Comparison of ENCODE assay signal across 11 mouse cellular contexts in genomic region chr14:121735678-121736077, GRCm38 (mm10).
DNase-seq lines count a peak whose midpoint lies in the region; ATAC-seq and TF ChIP-seq lines count a peak whose summit lies in the region.
"Had no signal": no experiment of that assay in that cellular context is flagged by ENCODE, and none has a peak within 500 bp of the region (broad histone marks: within the 10 kb centered on the region; RNA-seq: fewer than 3 reads in every experiment).

No protein-coding gene starts in this region.

- no peaks in the 10 kb centered on the region for H3K9me3 ChIP-seq in forebrain, embryonic 15.5 days
- H3K9me3 ChIP-seq in forebrain, embryonic 14.5 days (replicated peaks; ENCODE audit: control insufficient read depth, low read length) = no peaks in the 10 kb centered on the region
- no peaks in the 10 kb centered on the region for H3K9me3 ChIP-seq in liver, embryonic 14.5 days (ENCODE audit: control insufficient read depth, low read length)
- no peaks in the 10 kb centered on the region for H3K9me3 ChIP-seq in CH12.LX (replicated peaks; ENCODE audit: low read length)
- H3K9me3 ChIP-seq: limb, embryonic 12.5 days had no signal

- 0 out of 2 replicates have a peak overlapping the region, but pooled peaks have one; percentile 35 for H3K4me2 ChIP-seq in forebrain, embryonic 15.5 days (replicated peaks)
- H3K4me2 ChIP-seq in forebrain, embryonic 14.5 days (ENCODE audit: low read length) = no peak overlapping the region
- no peak overlapping the region for H3K4me2 ChIP-seq in liver, embryonic 14.5 days (ENCODE audit: low read depth)
- H3K4me2 ChIP-seq in CH12.LX (ENCODE audit: insufficient read depth, low read depth, poor library complexity, severe bottlenecking) = no peak overlapping the region
- H3K4me2 ChIP-seq: limb, embryonic 12.5 days had no signal

- TF ChIP-seq CTCF in liver, embryonic 14.5 days (IDR thresholded peaks at IDR 0.05; ENCODE audit: low read depth) = peak; percentile 65
- TF ChIP-seq CTCF in CH12.LX (conservative IDR thresholded peaks at IDR 0.05 in 1 of 2, IDR thresholded peaks at IDR 0.05 in 1 of 2; ENCODE audit: low read depth in 2 of 2, low read length in 2 of 2) = peak; percentile 61 to 79

- 60% methylated on average over 7 of the region's 7 CpGs for WGBS in forebrain, embryonic 15.5 days
- WGBS in forebrain, embryonic 14.5 days = 67% methylated on average over 7 of the region's 7 CpGs
- 59% methylated on average over 7 of the region's 7 CpGs for WGBS in liver, embryonic 14.5 days (ENCODE audit: insufficient replicate concordance)

- no peak for TF ChIP-seq EP300 in liver, embryonic 14.5 days (IDR thresholded peaks at IDR 0.05; ENCODE audit: low read depth)
- TF ChIP-seq EP300 in CH12.LX (IDR thresholded peaks at IDR 0.05; ENCODE audit: low read length) = no peak

- in situ Hi-C loops in CH12.LX (cut with MboI; ENCODE audit: low pct_ligation_motif_present, low pct_unique_long_range_greater_than_20kb, low sequenced_read_pairs) = no loop called here

- H3K27ac ChIP-seq in forebrain, embryonic 15.5 days (replicated peaks) = no peak overlapping the region
- no peak overlapping the region for H3K27ac ChIP-seq in forebrain, embryonic 14.5 days (ENCODE audit: low read depth, low read length)
- no peak overlapping the region for H3K27ac ChIP-seq in liver, embryonic 14.5 days
- no peak overlapping the region for H3K27ac ChIP-seq in CH12.LX (ENCODE audit: insufficient read depth, low read depth)
- H3K27ac ChIP-seq: limb, embryonic 12.5 days had no signal

- peak; percentile 71 for TF ChIP-seq RAD21 in CH12.LX (IDR thresholded peaks at IDR 0.05; ENCODE audit: low read depth, low read length)

- no peaks in the 10 kb centered on the region for H3K27me3 ChIP-seq in forebrain, embryonic 15.5 days
- H3K27me3 ChIP-seq in forebrain, embryonic 14.5 days (replicated peaks; ENCODE audit: control insufficient read depth, insufficient read depth, low read length) = no peaks in the 10 kb centered on the region
- H3K27me3 ChIP-seq in liver, embryonic 14.5 days (ENCODE audit: control insufficient read depth, insufficient read depth, low read length) = no peaks in the 10 kb centered on the region
- H3K27me3 ChIP-seq in CH12.LX (replicated peaks) = no peaks in the 10 kb centered on the region

- H3K4me1 ChIP-seq in forebrain, embryonic 15.5 days = peaks cover 19% of the 10 kb centered on the region
- H3K4me1 ChIP-seq in forebrain, embryonic 14.5 days (ENCODE audit: control insufficient read depth, insufficient read depth, low read length) = 0 out of 2 replicates have a peak, but pooled peaks cover 2% of the 10 kb centered on the region
- peaks cover 0 to 11% of the 10 kb centered on the region in 2 experiments; a peak in 2 of 4 replicates for H3K4me1 ChIP-seq in liver, embryonic 14.5 days (replicated peaks; ENCODE audit: control insufficient read depth in 2 of 2, insufficient read depth in 2 of 2, low read length in 1 of 2)
- H3K4me1 ChIP-seq in CH12.LX (ENCODE audit: control insufficient read depth in 1 of 2, insufficient read depth in 2 of 2) = peaks cover 19 to 43% of the 10 kb centered on the region in 2 experiments
- H3K4me1 ChIP-seq: limb, embryonic 12.5 days had no signal

- H3K9ac ChIP-seq in forebrain, embryonic 15.5 days (replicated peaks) = no peak overlapping the region
- H3K9ac ChIP-seq in forebrain, embryonic 14.5 days (ENCODE audit: low read length) = no peak overlapping the region
- no peak overlapping the region for H3K9ac ChIP-seq in liver, embryonic 14.5 days (replicated peaks)
- no peak overlapping the region for H3K9ac ChIP-seq in CH12.LX (ENCODE audit: insufficient read depth, low read depth)
- H3K9ac ChIP-seq: limb, embryonic 12.5 days had no signal

- H3K4me3 ChIP-seq in forebrain, embryonic 15.5 days = no peak overlapping the region
- no peak overlapping the region for H3K4me3 ChIP-seq in forebrain, embryonic 14.5 days (ENCODE audit: low read depth, low read length)
- no peak overlapping the region for H3K4me3 ChIP-seq in liver, embryonic 14.5 days (ENCODE audit: insufficient read depth in 1 of 2, low read depth in 2 of 2, low read length in 2 of 2)
- no peak overlapping the region for H3K4me3 ChIP-seq in CH12.LX (replicated peaks in 1 of 3; ENCODE audit: low read depth in 2 of 3, low read length in 2 of 3, poor library complexity in 1 of 3)
- H3K4me3 ChIP-seq: limb, embryonic 12.5 days had no signal

- ATAC-seq in forebrain, embryonic 15.5 days (replicated peaks) = no peak
- ATAC-seq in forebrain, embryonic 14.5 days = no peak
- no peak for ATAC-seq in liver, embryonic 14.5 days (ENCODE audit: insufficient read depth)
- 0 out of 2 replicates have a peak, but pooled peaks have one; percentile 23 for ATAC-seq in common myeloid progenitor, adult 5-6 weeks (replicated peaks; ENCODE audit: low read depth, poor library complexity, severe bottlenecking)
- no peak for ATAC-seq in frontal cortex, adult (ENCODE audit: low TSS enrichment)

- H3K36me3 ChIP-seq in forebrain, embryonic 15.5 days = no peaks in the 10 kb centered on the region
- H3K36me3 ChIP-seq in forebrain, embryonic 14.5 days (ENCODE audit: control insufficient read depth, insufficient read depth, low read length) = no peaks in the 10 kb centered on the region
- no peaks in the 10 kb centered on the region for H3K36me3 ChIP-seq in liver, embryonic 14.5 days (replicated peaks; ENCODE audit: control insufficient read depth, insufficient read depth, low read depth)
- H3K36me3 ChIP-seq in CH12.LX (replicated peaks in 1 of 2; ENCODE audit: control insufficient read depth in 1 of 2, insufficient read depth in 1 of 2, low read length in 1 of 2) = peaks cover 0 to 1% of the 10 kb centered on the region in 2 experiments
- H3K36me3 ChIP-seq: limb, embryonic 12.5 days had no signal

- DNase-seq in forebrain, embryonic 14.5 days (ENCODE audit: low spot score) = no peak
- DNase-seq in liver, embryonic 14.5 days (ENCODE audit: low read depth in 3 of 3, low spot score in 3 of 3) = peak in 1 of 3 experiments; percentile 11
- DNase-seq in liver (no peak), CH12.LX (ENCODE audit: extremely low read depth) (peak; percentile 57)
- no peak for DNase-seq in ovary, postnatal 14 days (ENCODE audit: low spot score)
- DNase-seq: cerebellum, postnatal 10 days; heart, adult 11 months had no signal

- dilution Hi-C loops in CH12.LX (cut with MboI; ENCODE audit: extremely low pct_ligation_motif_present, extremely low pct_unique_long_range_greater_than_20kb, low sequenced_read_pairs) = no loop called here

- H3K79me2 ChIP-seq in CH12.LX (replicated peaks; ENCODE audit: control insufficient read depth, extremely low read depth, insufficient read depth, poor library complexity, severe bottlenecking) = no peaks in the 10 kb centered on the region

- no peak for TF ChIP-seq POLR2A in CH12.LX (IDR thresholded peaks at IDR 0.05; ENCODE audit: low read depth, low read length)

TF ChIP-seq in CH12.LX, 34 proteins besides CTCF, POLR2A, EP300 and RAD21:
- TF ChIP-seq UBTF (IDR thresholded peaks at IDR 0.05; ENCODE audit: low read depth, low read length) (no peak), USF2 (conservative IDR thresholded peaks at IDR 0.05; ENCODE audit: low read depth, low read length) (no peak), JUND (conservative IDR thresholded peaks at IDR 0.05; ENCODE audit: low read depth, low read length) (no peak), JUN (IDR thresholded peaks at IDR 0.05; ENCODE audit: insufficient read depth, low read depth, low read length) (no peak), USF1 (IDR thresholded peaks at IDR 0.05; ENCODE audit: low read depth, low read length) (no peak), MYC (IDR thresholded peaks at IDR 0.05; ENCODE audit: low read depth, low read length) (no peak), ETS1 (conservative IDR thresholded peaks at IDR 0.05; ENCODE audit: low read depth, low read length) (no peak), SMC3 (IDR thresholded peaks at IDR 0.05; ENCODE audit: low read depth, low read length) (peak; percentile 57), KAT2A (IDR thresholded peaks at IDR 0.05; ENCODE audit: insufficient replicate concordance, low read length) (no peak), TCF12 (IDR thresholded peaks at IDR 0.05; ENCODE audit: low read depth, low read length) (no peak), MAX (IDR thresholded peaks at IDR 0.05; ENCODE audit: low read length) (no peak), POLR2AphosphoS2 (IDR thresholded peaks at IDR 0.05; ENCODE audit: low read depth, low read length) (no peak), TBP (conservative IDR thresholded peaks at IDR 0.05; ENCODE audit: low read depth, low read length) (no peak), IRF4 (IDR thresholded peaks at IDR 0.05; ENCODE audit: low read depth, low read length) (0 out of 2 replicates have a peak, but pooled peaks have one; percentile 7), NELFE (IDR thresholded peaks at IDR 0.05; ENCODE audit: low read depth, low read length) (no peak), ZC3H11A (IDR thresholded peaks at IDR 0.05; ENCODE audit: low read depth, low read length) (no peak), PAX5 (IDR thresholded peaks at IDR 0.05; ENCODE audit: low read length) (no peak), E2F4 (IDR thresholded peaks at IDR 0.05; ENCODE audit: insufficient replicate concordance, low read depth, low read length) (no peak)
